Mouse (Mus musculus) midbrain, embryonic 14.5 days (tissue): ENCODE measurements around the gene Tmem114. TPM values are rescaled to one million over a fixed set of nuclear protein-coding genes. Genes with fewer than 3 reads are reported as not detected.

ENCODE experiments used
- ATAC-seq: fragments of 200-750 bp; cut with Nextera tagmentation; 2 replicates; pipeline ENCODE4 v1.8.0; 2017; ENCODE audit warnings: moderate number of reproducible peaks, moderate library complexity; ENCODE audit not compliant: low FRiP score, low TSS enrichment
- DNase-seq: peaks from one replicate; pipeline ENCODE4 v3.0.0-alpha.2; 2015
- H3K27ac ChIP-seq: fragments of 300-500 bp; sonication (generic); replicated peaks from 2 replicates; pipeline ENCODE4 v1.5.1; 2014; ENCODE audit warnings: mild to moderate bottlenecking, low read depth, low read length, moderate library complexity
- H3K27me3 ChIP-seq: fragments of 300-500 bp; sonication (generic); 2 replicates; pipeline ENCODE4 v1.6.1; 2014; ENCODE audit warnings: low read length, control low read depth, mixed read lengths; ENCODE audit not compliant: control insufficient read depth, insufficient read depth
- H3K36me3 ChIP-seq: fragments of 300-500 bp; sonication (generic); 2 replicates; pipeline ENCODE4 v1.6.1; 2014; ENCODE audit warnings: low read length, control low read depth; ENCODE audit not compliant: control insufficient read depth, insufficient read depth
- H3K4me1 ChIP-seq: fragments of 300-500 bp; sonication (generic); 2 replicates; pipeline ENCODE4 v1.6.1; 2014; ENCODE audit warnings: mild to moderate bottlenecking, antibody characterized with exemption, low read length, control low read depth; ENCODE audit not compliant: control insufficient read depth, insufficient read depth
- H3K4me2 ChIP-seq: fragments of 300-500 bp; sonication (generic); 2 replicates; pipeline ENCODE4 v1.6.1; 2014; ENCODE audit warnings: mild to moderate bottlenecking, low read length, moderate library complexity
- H3K4me3 ChIP-seq: fragments of 300-500 bp; sonication (generic); replicated peaks from 2 replicates; pipeline ENCODE4 v1.5.1; 2014; ENCODE audit warnings: low read depth, low read length
- H3K9ac ChIP-seq: fragments of 300-500 bp; sonication (generic); replicated peaks from 2 replicates; pipeline ENCODE4 v1.6.1; 2014; ENCODE audit warnings: mild to moderate bottlenecking, low read length, moderate library complexity
- H3K9me3 ChIP-seq: fragments of 300-500 bp; sonication (generic); 2 replicates; pipeline ENCODE4 v1.6.1; 2016; ENCODE audit warnings: low read length, control low read depth, mixed read lengths; ENCODE audit not compliant: control insufficient read depth
- WGBS: fragments of 180-500 bp; shearing (Covaris S2); extraction: QIAGEN DNeasy Blood & Tissue Kit; methylation state at CpG from one replicate; pipeline ENCODE4 v1.1.7; 2014; 5-methylcytosine and 5-hydroxymethylcytosine counted together
- polyA plus RNA-seq: library from polyadenylated mRNA; unstranded; fragments of >200 nt; fragmentation: Nextera tagmentation; extraction: Ambion mirVana; gene quantifications from 2 replicates; pipeline ENCODE4 v1.2.1, GENCODE M21; 2014

Gene Tmem114
- polyA plus RNA-seq, 1 experiment from 2014 or later, result not detected

- WGBS, result 88% methylated on average over 3 of the region's 3 CpGs
- ATAC-seq (no peak), DNase-seq (no peak)
- H3K27ac ChIP-seq, result no peak overlapping the region
- peaks cover 4% of the 10 kb centered on the region; the same call in 1 of the 2 replicates for H3K27me3 ChIP-seq
- H3K9me3 ChIP-seq, result no peaks in the 10 kb centered on the region
- no peak overlapping the region for H3K4me3 ChIP-seq
- no peak overlapping the region for H3K9ac ChIP-seq
- no peak overlapping the region for H3K4me2 ChIP-seq
- H3K36me3 ChIP-seq, result no peaks in the 10 kb centered on the region
- H3K4me1 ChIP-seq, result no peaks in the 10 kb centered on the region
Observed at GRCm38 (mm10) chr16:8418126-8418525, 6.8 kb downstream of the Tmem114 start.

- no peaks in the 10 kb centered on the region for H3K4me1 ChIP-seq
Observed at GRCm38 (mm10) chr16:8417011-8417720, 7.8 kb downstream of the Tmem114 start.

GRCm38 (mm10) chr16:8415996-8416395, 8.9 kb downstream of the Tmem114 start:
- DNase-seq, result no peak
- no peaks in the 10 kb centered on the region for H3K9me3 ChIP-seq
- H3K4me3 ChIP-seq, result no peak overlapping the region
- no peak overlapping the region for H3K4me2 ChIP-seq
- WGBS, result 90% methylated on average over 8 of the region's 8 CpGs
- H3K36me3 ChIP-seq, result no peaks in the 10 kb centered on the region
- no peak overlapping the region for H3K9ac ChIP-seq
- no peaks in the 10 kb centered on the region for H3K4me1 ChIP-seq
- peaks cover 6% of the 10 kb centered on the region; the same call in 1 of the 2 replicates for H3K27me3 ChIP-seq
- H3K27ac ChIP-seq, result no peak overlapping the region
- no peak for ATAC-seq

More at GRCm38 (mm10) chr16:8417011-8417720, 7.8 kb downstream of the Tmem114 start:
- Histone ChIP-seq H3K36me3 (no peaks in the 10 kb centered on the region), H3K9me3 (no peaks in the 10 kb centered on the region), H3K4me3 (no peak overlapping the region), H3K4me2 (no peak overlapping the region), H3K27ac (no peak overlapping the region), H3K27me3 (no peaks in the 10 kb centered on the region), H3K9ac (no peak overlapping the region)
- ATAC-seq (no peak), DNase-seq (no peak)
- WGBS, result 60% methylated on average over 20 of the region's 20 CpGs

DNA sequence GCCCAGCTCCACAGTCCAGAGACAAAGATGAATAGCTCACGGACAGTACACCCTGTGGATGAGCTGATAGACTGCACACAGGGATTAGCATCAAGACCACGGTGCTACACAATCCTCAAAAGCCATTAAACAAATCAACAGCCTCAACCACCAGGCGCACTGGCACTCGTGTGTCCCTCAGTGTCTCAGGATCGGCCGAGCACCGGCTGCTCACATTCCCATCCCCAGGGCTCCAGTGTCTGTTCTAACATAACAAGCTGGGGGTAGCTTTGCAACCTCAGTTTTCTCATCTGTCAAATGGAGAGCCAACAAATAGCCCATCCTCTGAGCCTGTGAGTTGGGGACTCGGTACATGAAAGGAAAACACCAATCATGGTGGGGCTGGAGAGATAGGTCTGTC, 11.5 kb downstream of the Tmem114 start:
- H3K4me1 ChIP-seq, result no peaks in the 10 kb centered on the region
- 71% methylated on average over 8 of the region's 8 CpGs for WGBS
- DNase-seq, result no peak
- no peaks in the 10 kb centered on the region for H3K36me3 ChIP-seq
- no peak overlapping the region for H3K27ac ChIP-seq
- peaks cover 6% of the 10 kb centered on the region; the same call in 1 of the 2 replicates for H3K27me3 ChIP-seq
- H3K9ac ChIP-seq, result no peak overlapping the region
- no peak for ATAC-seq
- no peaks in the 10 kb centered on the region for H3K9me3 ChIP-seq
- H3K4me2 ChIP-seq, result no peak overlapping the region
- no peak overlapping the region for H3K4me3 ChIP-seq

DNA sequence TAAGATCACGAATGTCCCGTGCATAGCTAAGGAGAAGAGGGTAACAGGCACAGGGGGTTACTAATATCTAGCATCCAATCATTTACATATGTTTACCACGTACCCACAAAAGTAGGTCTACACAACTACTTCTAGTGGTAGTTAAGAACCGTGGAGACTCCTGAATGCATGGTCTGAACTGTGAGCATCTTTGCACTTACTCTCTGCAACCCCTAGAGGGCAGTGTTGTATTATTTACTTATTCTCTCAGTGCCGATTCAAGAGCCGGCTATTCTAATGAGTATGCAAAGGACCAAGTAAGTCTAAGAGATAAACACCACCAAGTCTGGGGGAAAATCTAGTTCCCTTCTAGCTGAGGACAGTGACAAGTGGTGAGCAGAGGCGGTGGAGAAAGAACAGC, 12.7 kb downstream of the Tmem114 start:
- Histone ChIP-seq H3K36me3 (no peaks in the 10 kb centered on the region), H3K9ac (no peak overlapping the region), H3K27me3 (peaks cover 6% of the 10 kb centered on the region; the same call in 1 of the 2 replicates), H3K4me1 (no peaks in the 10 kb centered on the region), H3K4me2 (no peak overlapping the region), H3K27ac (no peak overlapping the region), H3K4me3 (no peak overlapping the region), H3K9me3 (no peaks in the 10 kb centered on the region)
- peak; percentile 48; the same call in 1 of the 2 replicates for ATAC-seq
- DNase-seq, result peak; percentile 91
- 11% methylated on average over 7 of the region's 7 CpGs for WGBS

GRCm38 (mm10) chr16:8409197-8409596, 15.7 kb downstream of the Tmem114 start:
- ATAC-seq (no peak; the same call in 1 of the 2 replicates), DNase-seq (peak; percentile 68)
- Histone ChIP-seq H3K4me3 (no peak overlapping the region), H3K27ac (no peak overlapping the region), H3K9me3 (no peaks in the 10 kb centered on the region), H3K4me2 (peak overlapping the region; percentile 9), H3K4me1 (no peaks in the 10 kb centered on the region), H3K36me3 (no peaks in the 10 kb centered on the region), H3K9ac (no peak overlapping the region), H3K27me3 (peaks cover 6% of the 10 kb centered on the region; the same call in 1 of the 2 replicates)
- 19% methylated on average over 10 of the region's 10 CpGs for WGBS

- no peak overlapping the region for H3K4me2 ChIP-seq
- ATAC-seq (no peak), DNase-seq (peak; percentile 92)
- H3K27ac ChIP-seq, result no peak overlapping the region
- no peaks in the 10 kb centered on the region for H3K4me1 ChIP-seq
- no peak overlapping the region for H3K4me3 ChIP-seq
- no peaks in the 10 kb centered on the region for H3K36me3 ChIP-seq
- no peaks in the 10 kb centered on the region for H3K9me3 ChIP-seq
- H3K27me3 ChIP-seq, result peaks cover 2% of the 10 kb centered on the region; the same call in 1 of the 2 replicates
- under 1% methylated on average over 6 of the region's 6 CpGs for WGBS
- no peak overlapping the region for H3K9ac ChIP-seq
Observed at GRCm38 (mm10) chr16:8406708-8407107, 18.2 kb downstream of the Tmem114 start.

- Histone ChIP-seq H3K4me1 (no peaks in the 10 kb centered on the region), H3K27me3 (no peaks in the 10 kb centered on the region), H3K4me3 (no peak overlapping the region), H3K4me2 (no peak overlapping the region), H3K9ac (no peak overlapping the region), H3K9me3 (no peaks in the 10 kb centered on the region), H3K36me3 (no peaks in the 10 kb centered on the region), H3K27ac (no peak overlapping the region)
- DNase-seq (no peak), ATAC-seq (no peak)
- WGBS, result 79% methylated on average over 2 of the region's 2 CpGs
Observed at GRCm38 (mm10) chr16:8402663-8403062, 22.3 kb downstream of the Tmem114 start.
